Comparison of ENCODE assay signal across 25 mouse cellular contexts in the genomic region with DNA sequence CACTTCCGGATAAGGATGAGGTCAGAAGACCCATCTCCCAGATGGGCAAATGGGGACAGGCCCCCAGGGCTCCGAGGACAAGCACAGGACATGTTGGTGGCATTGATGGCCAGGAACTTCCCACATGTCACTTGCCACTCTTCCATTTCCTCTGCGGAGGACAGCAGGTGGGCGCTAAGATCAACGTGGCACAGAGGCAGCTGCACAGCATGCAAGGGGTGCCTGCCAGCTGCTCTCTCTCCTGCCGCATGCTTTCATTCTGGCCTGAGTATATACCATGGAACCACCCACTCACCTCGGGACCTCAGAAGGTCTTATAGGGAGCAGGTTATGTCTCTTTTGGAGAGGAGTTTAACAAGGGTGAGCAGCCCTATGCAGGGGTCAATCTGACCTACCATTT. TPM values are rescaled to one million over a fixed set of nuclear protein-coding genes. Genes with fewer than 3 reads are reported as not detected.
DNase-seq lines count a peak whose midpoint lies in the region; ATAC-seq and TF ChIP-seq lines count a peak whose summit lies in the region.
"Had no signal": no experiment of that assay in that cellular context is flagged by ENCODE, and none has a peak within 500 bp of the region (broad histone marks: within the 10 kb centered on the region; RNA-seq: fewer than 3 reads in every experiment).

No protein-coding gene starts in this region.

- DNase-seq in cerebellum, postnatal 25 days, result peak; percentile 43 to 53
- no peak for DNase-seq in cerebellum, adult 2 months
- no peak for DNase-seq in lung, postnatal 0 days (ENCODE audit: low spot score)
- DNase-seq in thymus, postnatal 25 days, result peak; percentile 26
- no peak for DNase-seq in thymus, postnatal 10 days (ENCODE audit: low spot score in 2 of 2)
- DNase-seq in embryo, embryonic 10.5 days (ENCODE audit: low spot score), result no peak
- DNase-seq: B cell, adult 2 months; cerebellum, adult 9-11 months; gastrocnemius, postnatal 25 days; heart, adult 18-20 months; heart, postnatal 10 days; heart, postnatal 36 days had no signal

- no peak for TF ChIP-seq EP300 in lung, postnatal 0 days (IDR thresholded peaks at IDR 0.05)

- whole genome bisulfite sequencing in cerebellum, adult 2 months, result 12% methylated on average over 7 of the region's 7 CpGs
- WGBS in lung, embryonic 15.5 days, result 75% methylated on average over 7 of the region's 7 CpGs
- WGBS in lung, postnatal 0 days, result 79% methylated on average over 7 of the region's 7 CpGs

- H3K36me3 ChIP-seq in lung, embryonic 15.5 days, result peaks cover 49% of the 10 kb centered on the region; the same call in 1 of the 2 replicates
- peaks cover 18% of the 10 kb centered on the region for H3K36me3 ChIP-seq in lung, postnatal 0 days (ENCODE audit: insufficient read depth, low read length)

- no peak overlapping the region for H3K9ac ChIP-seq in lung, embryonic 15.5 days
- H3K9ac ChIP-seq in lung, postnatal 0 days (replicated peaks; ENCODE audit: low read depth), result no peak overlapping the region
- H3K9ac ChIP-seq: embryonic facial prominence, embryonic 13.5 days; forebrain, embryonic 13.5 days; heart, embryonic 12.5 days; heart, embryonic 15.5 days; hindbrain, embryonic 13.5 days; intestine, embryonic 15.5 days had no signal

- H3K27ac ChIP-seq in cerebellum, adult 2 months (ENCODE audit: insufficient read depth, low read length), result no peak overlapping the region
- H3K27ac ChIP-seq in lung, embryonic 15.5 days, result no peak overlapping the region
- no peak overlapping the region for H3K27ac ChIP-seq in lung, postnatal 0 days (ENCODE audit: low read length)
- H3K27ac ChIP-seq: embryonic facial prominence, embryonic 13.5 days; forebrain, embryonic 10.5 days; forebrain, embryonic 13.5 days; heart, embryonic 15.5 days; hindbrain, embryonic 10.5 days; hindbrain, embryonic 13.5 days; intestine, embryonic 15.5 days had no signal

- H3K4me1 ChIP-seq in cerebellum, adult 2 months (ENCODE audit: control insufficient read depth, insufficient read depth, low read length), result peaks cover 17% of the 10 kb centered on the region
- H3K4me1 ChIP-seq in lung, embryonic 15.5 days, result no peaks in the 10 kb centered on the region
- H3K4me1 ChIP-seq in lung, postnatal 0 days (ENCODE audit: insufficient read depth, low read depth, low read length), result no peaks in the 10 kb centered on the region
- H3K4me1 ChIP-seq: embryonic facial prominence, embryonic 13.5 days; forebrain, embryonic 13.5 days; heart, embryonic 12.5 days; heart, embryonic 15.5 days; hindbrain, embryonic 10.5 days; hindbrain, embryonic 13.5 days; intestine, embryonic 15.5 days had no signal

- ATAC-seq in lung, embryonic 15.5 days (ENCODE audit: borderline replicate concordance, extremely low read depth, low FRiP score, low TSS enrichment), result 0 out of 2 replicates have a peak, but pooled peaks have one; percentile 21
- no peak for ATAC-seq in lung, postnatal 0 days
- ATAC-seq: forebrain, embryonic 13.5 days; forebrain, embryonic 16.5 days; hindbrain, embryonic 16.5 days; intestine, embryonic 15.5 days; Patski had no signal

- no peak overlapping the region for H3K4me2 ChIP-seq in lung, embryonic 15.5 days
- no peak overlapping the region for H3K4me2 ChIP-seq in lung, postnatal 0 days (replicated peaks; ENCODE audit: low read depth, low read length)
- H3K4me2 ChIP-seq: embryonic facial prominence, embryonic 13.5 days; forebrain, embryonic 13.5 days; heart, embryonic 12.5 days; heart, embryonic 15.5 days; hindbrain, embryonic 13.5 days; intestine, embryonic 15.5 days had no signal

- H3K4me3 ChIP-seq in cerebellum, adult 2 months (replicated peaks; ENCODE audit: insufficient read depth, low read depth, low read length), result no peak overlapping the region
- H3K4me3 ChIP-seq in lung, embryonic 15.5 days, result no peak overlapping the region
- no peak overlapping the region for H3K4me3 ChIP-seq in lung, postnatal 0 days (ENCODE audit: low read depth, low read length)
- H3K4me3 ChIP-seq: embryonic facial prominence, embryonic 13.5 days; forebrain, embryonic 10.5 days; forebrain, embryonic 13.5 days; heart, embryonic 12.5 days; heart, embryonic 15.5 days; hindbrain, embryonic 10.5 days; hindbrain, embryonic 13.5 days; intestine, embryonic 15.5 days had no signal

- TF ChIP-seq POLR2A in cerebellum, adult 2 months (IDR thresholded peaks at IDR 0.05; ENCODE audit: borderline replicate concordance, insufficient read depth, low read length), result no peak

- TF ChIP-seq CTCF in cerebellum, adult 2 months (IDR thresholded peaks at IDR 0.05; ENCODE audit: borderline replicate concordance, insufficient read depth, low read depth, low read length), result no peak
- TF ChIP-seq CTCF in lung, postnatal 0 days (IDR thresholded peaks at IDR 0.05), result no peak

- no peaks in the 10 kb centered on the region for H3K27me3 ChIP-seq in cerebellum, adult 2 months (ENCODE audit: control insufficient read depth, insufficient read depth, low read length)
- H3K27me3 ChIP-seq in lung, embryonic 15.5 days, result no peaks in the 10 kb centered on the region
- H3K27me3 ChIP-seq in lung, postnatal 0 days (replicated peaks; ENCODE audit: insufficient read depth, low read length), result no peaks in the 10 kb centered on the region
- H3K27me3 ChIP-seq: embryonic facial prominence, embryonic 13.5 days; forebrain, embryonic 13.5 days; heart, embryonic 12.5 days; heart, embryonic 15.5 days; hindbrain, embryonic 13.5 days; intestine, embryonic 15.5 days; Patski had no signal

- H3K9me3 ChIP-seq in lung, embryonic 15.5 days, result no peaks in the 10 kb centered on the region
- H3K9me3 ChIP-seq in lung, postnatal 0 days (ENCODE audit: low read length), result no peaks in the 10 kb centered on the region
- H3K9me3 ChIP-seq: embryonic facial prominence, embryonic 13.5 days; forebrain, embryonic 10.5 days; forebrain, embryonic 13.5 days; G1E; heart, embryonic 12.5 days; heart, embryonic 15.5 days; hindbrain, embryonic 10.5 days; hindbrain, embryonic 13.5 days; intestine, embryonic 15.5 days had no signal

RNA-seq across cellular contexts. Expression of gene Cerk, which starts 41.4 kb away (rescaled TPM):
- polyA plus RNA-seq in cerebellum, adult 2 months (2012; rRNA removed), result 152 and 159 TPM in 2 replicates
- polyA plus RNA-seq in lung, embryonic 15.5 days (2015; fragmentation: Nextera tagmentation; extraction: Ambion mirVana), result 26.6 and 27.8 TPM in 2 replicates
- 16.9 and 20.0 TPM in 2 replicates for polyA plus RNA-seq in lung, postnatal 0 days (2015; fragmentation: Nextera tagmentation; extraction: Ambion mirVana)

Comparison
In these comparisons a context has a peak if more than half of its experiments do, and no peak if none do; other contexts are left out.
1. DNase-seq: peak in cerebellum, postnatal 25 days (2 of 2) and thymus, postnatal 25 days (single experiment); none in cerebellum, adult 2 months (0 of 2), lung, postnatal 0 days (single experiment), thymus, postnatal 10 days (0 of 2) and embryo, embryonic 10.5 days (single experiment).